Mouse (Mus musculus) NIH3T3 (cell line): ENCODE measurements around the gene Calm1.
"Not testable (repeated sequence)": the region's sequence is repeated elsewhere in the genome, so short reads cannot be mapped to it uniquely, and the experiment has no call there.

Experiments
- DNase-seq: peaks from one replicate; pipeline ENCODE4 v3.0.0-alpha.2; 2012; ENCODE audit warnings: low read depth

Calm1 gene

GRCm38 (mm10) chr12:100198967-100199660 is at the start of gene Calm1:
Calm1 (plus strand) TSS chr12:100199435.
- DNase-seq: peak; percentile 95

GRCm38 (mm10) chr12:100152466-100152865 is 46.8 kb upstream of the Calm1 start:
- no peak for DNase-seq

- DNase-seq: peak; percentile 94
Observed at GRCm38 (mm10) chr12:100159261-100159975, 39.8 kb upstream of the Calm1 start, which contains the start of gene Nrde2. Nrde2 (minus strand) TSS chr12:100159653.

GRCm38 (mm10) chr12:100164991-100165500 is 34.2 kb upstream of the Calm1 start:
- no peak for DNase-seq

GRCm38 (mm10) chr12:100166177-100166576 is 33.1 kb upstream of the Calm1 start:
- peak; percentile 81 for DNase-seq

- DNase-seq: no peak
Observed at GRCm38 (mm10) chr12:100166939-100167338, 32.3 kb upstream of the Calm1 start.

GRCm38 (mm10) chr12:100167502-100167901 is 31.7 kb upstream of the Calm1 start:
- DNase-seq: no peak

GRCm38 (mm10) chr12:100167931-100168871 is 31.0 kb upstream of the Calm1 start:
- DNase-seq: no peak

- no peak for DNase-seq
Observed at GRCm38 (mm10) chr12:100172481-100172880, 26.8 kb upstream of the Calm1 start.

GRCm38 (mm10) chr12:100176469-100177056 is 22.7 kb upstream of the Calm1 start:
- no peak for DNase-seq

- DNase-seq: no peak
Observed at GRCm38 (mm10) chr12:100178898-100179440, 20.3 kb upstream of the Calm1 start.

- DNase-seq: no peak
Observed at GRCm38 (mm10) chr12:100180802-100181201, 18.4 kb upstream of the Calm1 start.

- DNase-seq: peak; percentile 14
Observed at GRCm38 (mm10) chr12:100182676-100183075, 16.6 kb upstream of the Calm1 start.

- no peak for DNase-seq
Observed at GRCm38 (mm10) chr12:100183970-100184369, 15.3 kb upstream of the Calm1 start.

- DNase-seq: not testable (repeated sequence)
Observed at GRCm38 (mm10) chr12:100184976-100185375, 14.3 kb upstream of the Calm1 start.

GRCm38 (mm10) chr12:100185897-100186296 is 13.3 kb upstream of the Calm1 start:
- DNase-seq: peak; percentile 67

- peak; percentile 62 for DNase-seq
Observed at GRCm38 (mm10) chr12:100186376-100186775, 12.9 kb upstream of the Calm1 start.

GRCm38 (mm10) chr12:100187013-100187755 is 12.1 kb upstream of the Calm1 start:
- peak; percentile 99 for DNase-seq

- DNase-seq: peak; percentile 58
Observed at GRCm38 (mm10) chr12:100187756-100188430, 11.3 kb upstream of the Calm1 start.

- no peak for DNase-seq
Observed at GRCm38 (mm10) chr12:100190802-100191201, 8.4 kb upstream of the Calm1 start.
